Mouse (Mus musculus): Measurements from ENCODE around the gene Zfp786. TPM values are rescaled to one million over a fixed set of nuclear protein-coding genes. Genes with fewer than 3 reads are reported as not detected.

Gene Zfp786
- total RNA-seq (2023): under 1 TPM in 1 of 2 experiments, not detected in 1; 0.31 TPM

DNA sequence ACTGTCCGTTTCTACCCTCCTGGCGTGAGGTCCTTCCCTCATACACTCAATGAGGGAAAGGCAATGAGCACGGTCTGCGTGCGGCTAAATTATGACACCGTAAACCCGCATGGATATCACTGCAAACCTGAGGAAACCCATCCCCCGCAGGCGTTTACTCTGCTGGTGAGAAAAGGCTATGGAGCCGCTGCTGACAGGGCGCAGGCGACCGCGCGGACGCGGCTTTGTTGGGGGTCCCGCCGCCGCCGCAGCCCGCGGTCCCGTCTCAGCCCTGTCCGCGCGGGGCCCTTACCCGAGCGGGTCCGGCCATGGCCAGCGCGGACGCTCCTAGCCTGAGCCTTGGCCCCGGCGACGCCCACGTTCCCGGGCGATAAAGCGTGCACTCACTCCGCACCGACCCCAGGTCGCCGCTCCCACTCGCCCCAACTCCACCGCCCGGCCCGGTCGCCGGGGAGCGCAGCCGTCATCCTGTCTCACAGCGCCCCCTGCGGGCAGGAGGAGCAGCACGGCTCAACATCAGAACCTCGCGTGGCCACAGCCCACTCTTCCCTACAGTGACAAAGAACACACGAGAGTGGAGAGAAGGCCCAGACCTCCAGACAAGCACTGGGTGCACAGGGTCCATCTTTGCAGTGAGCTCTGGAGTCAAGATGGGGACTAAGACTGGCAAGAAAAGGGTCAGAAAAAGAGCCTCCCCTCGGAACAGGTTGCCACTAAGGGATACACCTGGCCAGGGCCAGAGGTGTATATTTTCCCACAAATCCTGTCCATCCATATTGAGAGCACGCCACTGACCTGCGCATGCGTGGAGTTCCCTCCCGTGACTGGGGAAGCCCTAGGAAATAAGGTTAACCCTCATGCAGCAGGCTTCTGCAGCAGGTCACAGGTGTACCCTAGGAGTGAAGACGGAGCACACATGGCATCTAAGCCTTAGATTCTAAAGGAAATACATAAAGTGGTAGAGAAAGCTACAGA lies at the start of gene Zfp786:
Gene Zfp786 (minus strand): TSS at position 764 of the 975 bp plus-strand sequence.

DNA sequence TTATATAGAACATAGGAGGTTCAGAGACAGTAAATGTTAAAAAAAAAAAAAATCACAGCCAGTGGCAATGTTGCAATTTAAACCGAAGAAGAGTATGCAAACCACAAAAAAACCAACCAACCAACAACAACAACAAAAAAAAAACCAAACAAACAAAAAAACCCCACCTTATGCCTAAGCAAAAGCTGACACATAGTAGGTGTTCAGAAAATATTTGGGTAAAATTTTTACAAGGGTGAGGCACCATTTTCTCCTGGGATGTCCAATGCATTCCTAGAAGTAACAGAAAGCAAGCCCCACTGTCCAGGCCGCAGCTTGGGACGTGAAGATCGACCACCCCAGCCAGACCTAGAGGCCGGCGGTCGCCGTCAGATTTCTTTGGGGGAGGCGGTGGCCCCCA lies 46.4 kb upstream of the Zfp786 start, which contains the start of gene Zfp282:
Gene Zfp282 (plus strand): TSS at position 147 of the 400 bp plus-strand sequence.

DNA sequence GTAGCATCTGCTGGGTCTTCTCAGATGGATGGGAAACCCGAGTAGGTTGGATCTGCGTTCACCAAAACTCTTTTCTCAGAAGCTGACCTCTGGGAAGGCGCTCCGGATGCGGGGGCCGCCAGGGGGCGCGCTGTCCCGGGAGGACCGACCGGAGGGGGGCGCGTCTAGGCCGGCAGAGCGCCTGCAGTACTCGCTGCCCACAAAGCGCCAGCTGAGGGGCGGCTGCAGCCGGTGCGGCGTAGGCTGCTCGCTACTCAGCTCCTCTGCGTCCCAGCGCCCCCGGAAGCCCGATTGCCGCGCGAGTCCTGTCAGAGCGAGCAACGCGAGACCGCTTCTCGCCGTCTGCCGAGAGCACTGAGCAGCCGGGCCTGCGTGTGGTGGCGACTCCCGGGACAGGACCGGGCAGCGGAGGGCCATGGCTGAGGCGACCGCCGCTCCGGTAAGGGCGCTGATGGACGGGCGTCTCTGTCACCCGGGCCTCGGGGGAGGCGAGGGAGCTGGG lies 4.9 kb upstream of the Zfp786 start, which contains the start of gene Zfp398:
Gene Zfp398 (plus strand): TSS at position 180 of the 502 bp plus-strand sequence.

DNA sequence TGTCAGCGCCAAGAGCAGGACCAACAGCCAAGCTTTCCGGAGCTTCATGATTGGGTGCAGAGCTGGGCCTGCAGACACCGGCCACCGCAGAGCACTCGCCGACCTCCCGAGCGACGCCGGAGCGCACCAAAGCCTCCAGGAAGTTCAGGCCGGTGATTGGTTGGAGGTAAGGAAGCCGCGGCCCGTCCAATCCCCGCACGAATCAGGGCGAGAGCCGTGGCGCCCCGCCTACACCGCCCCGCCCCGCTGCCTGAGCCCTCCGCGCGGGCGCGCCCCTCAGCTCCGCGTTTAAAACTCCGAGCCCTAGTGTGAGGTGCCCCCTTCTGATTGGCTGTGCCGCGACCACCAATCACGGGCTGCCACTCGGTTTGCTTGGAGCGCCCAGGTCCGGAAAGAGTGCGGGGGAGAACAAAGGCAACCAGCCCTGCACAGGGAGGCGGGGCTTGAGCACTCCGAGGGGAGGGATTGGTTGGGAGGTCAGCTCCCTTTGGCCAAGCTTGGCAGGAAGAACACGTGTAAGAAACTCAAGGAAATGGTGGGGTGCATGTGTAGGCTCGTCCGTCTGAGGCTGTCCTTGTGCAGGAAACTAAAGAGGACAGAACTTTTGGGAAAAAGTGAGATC lies 17.3 kb downstream of the Zfp786 start, which contains the start of gene Pdia4:
Gene Pdia4 (minus strand): TSS at position 174 of the 622 bp plus-strand sequence.

Other genes with a start within 250 kb of the Zfp786 start
- 10 to 100 TPM; 88.2 to 95.0 TPM for gene Ezh2, start 235.5 kb downstream of the Zfp786 start, total RNA-seq (2023)
- gene Pdia4, start 17.4 kb downstream of the Zfp786 start, total RNA-seq (2023): 10 to 100 TPM; 43.9 to 45.5 TPM
- gene Zfp398, start 4.8 kb upstream of the Zfp786 start, total RNA-seq (2023): 1 to 10 TPM; 9.0 to 9.2 TPM
- 1 to 10 TPM; 8.5 to 9.7 TPM for gene Zfp282, start 46.3 kb upstream of the Zfp786 start, total RNA-seq (2023)
- 10 to 100 TPM; 17.6 to 18.1 TPM for gene Zfp212, start 89.6 kb upstream of the Zfp786 start, total RNA-seq (2023)
- gene Zfp956, start 122.5 kb upstream of the Zfp786 start, total RNA-seq (2023): 1 to 10 TPM; 2.9 to 3.4 TPM
- 1 to 10 TPM; 6.8 to 8.6 TPM for gene Zfp777, start 218.0 kb upstream of the Zfp786 start, total RNA-seq (2023)